Mouse (Mus musculus): ENCODE measurements around the gene Reep3.

DNA sequence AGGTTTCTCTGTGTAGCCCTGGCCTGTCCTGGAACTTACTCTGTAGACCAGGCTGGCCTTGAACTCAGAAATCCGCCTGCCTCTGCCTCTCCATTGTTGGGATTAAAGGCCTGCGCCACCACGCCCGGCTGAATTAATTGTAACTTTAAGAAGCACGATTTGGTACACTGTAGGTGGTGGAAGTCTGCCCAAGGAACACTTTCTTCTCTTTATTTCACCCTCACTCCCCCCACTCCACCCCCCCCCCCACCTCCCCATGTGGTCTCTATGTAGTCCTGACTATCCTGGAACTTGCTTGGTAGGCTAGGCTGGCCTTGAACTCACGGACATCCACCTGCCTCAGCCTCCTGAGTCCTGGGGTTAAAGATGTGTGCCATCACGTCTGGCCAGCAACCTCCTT, 47.1 kb downstream of the Reep3 start:
- no peak for TF ChIP-seq CTCF (IDR thresholded peaks at IDR 0.05 in 2 of 3, conservative IDR thresholded peaks at IDR 0.05 in 1 of 3; ENCODE audit: control insufficient read depth in 1 of 3, insufficient read depth in 1 of 3, low read depth in 2 of 3, low read length in 3 of 3, poor library complexity in 1 of 3, severe bottlenecking in 1 of 3)
- TF ChIP-seq POLR2A (IDR thresholded peaks at IDR 0.05; ENCODE audit: control insufficient read depth in 1 of 2, insufficient read depth in 1 of 2, low read depth in 1 of 2, low read length in 2 of 2, poor library complexity in 1 of 2): no peak
- TF ChIP-seq TCF12 (IDR thresholded peaks at IDR 0.05; ENCODE audit: low read depth, low read length): no peak
- no peak for TF ChIP-seq MYC (IDR thresholded peaks at IDR 0.05; ENCODE audit: low read depth, low read length)
- TF ChIP-seq ELF1 (IDR thresholded peaks at IDR 0.05; ENCODE audit: low read depth, low read length): no peak
- TF ChIP-seq ETS1 (IDR thresholded peaks at IDR 0.05; ENCODE audit: low read depth, low read length): no peak
- TF ChIP-seq USF1 (IDR thresholded peaks at IDR 0.05; ENCODE audit: low read depth, low read length): no peak
- TF ChIP-seq JUND (IDR thresholded peaks at IDR 0.05; ENCODE audit: low read depth, low read length): no peak
